Mouse (Mus musculus): ENCODE measurements around the gene Cmya5. TPM values are rescaled to one million over a fixed set of nuclear protein-coding genes. Genes with fewer than 3 reads are reported as not detected.
"Not testable (repeated sequence)": the region's sequence is repeated elsewhere in the genome, so short reads cannot be mapped to it uniquely, and the experiment has no call there.

Cmya5 gene
- polyA plus RNA-seq (2015; fragmentation: Nextera tagmentation; extraction: Ambion mirVana), result 0.19 and 0.20 TPM in 2 replicates

GRCm38 (mm10) chr13:93144336-93145167, at the start of gene Cmya5:
Gene Cmya5, minus strand, starts transcription at chr13:93144724.
- WGBS, result under 1% methylated on average over 40 of the region's 45 CpGs
- Histone ChIP-seq H3K4me1 (replicated peaks; ENCODE audit: control insufficient read depth, insufficient read depth, low read length) (peaks cover 14% of the 10 kb centered on the region), H3K9ac (replicated peaks; ENCODE audit: low read depth, low read length) (peak within 1 kb of the TSS; percentile 59), H3K4me3 (replicated peaks; ENCODE audit: low read length) (peak within 1 kb of the TSS; percentile 51), H3K9me3 (ENCODE audit: control insufficient read depth, low read length) (no peaks in the 10 kb centered on the region), H3K4me2 (ENCODE audit: low read length) (peak within 1 kb of the TSS; percentile 87), H3K36me3 (ENCODE audit: control insufficient read depth, insufficient read depth) (no peaks in the 10 kb centered on the region), H3K27me3 (replicated peaks; ENCODE audit: control insufficient read depth, insufficient read depth, low read length) (no peaks in the 10 kb centered on the region), H3K27ac (ENCODE audit: low read length) (no peak within 1 kb of the TSS)
- peak; percentile 86 for ATAC-seq

DNA sequence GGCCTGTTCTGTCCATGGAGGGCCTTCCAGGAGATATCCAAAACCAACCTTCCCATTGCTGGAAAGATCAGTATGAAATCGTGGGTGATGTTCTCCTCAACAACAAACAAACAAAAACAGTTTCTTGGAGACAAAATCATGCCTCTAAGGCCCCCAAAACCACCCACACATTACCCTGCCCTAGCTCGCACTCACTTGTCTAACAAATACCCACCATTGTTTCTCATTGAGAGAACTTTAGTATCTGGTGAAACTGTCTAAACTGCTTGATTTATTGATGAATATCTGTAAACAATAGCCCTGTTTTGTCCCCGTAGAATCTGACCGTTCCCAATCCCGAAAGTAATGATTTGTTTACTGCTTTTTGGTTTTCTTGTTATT, 48.1 kb upstream of the Cmya5 start:
- Histone ChIP-seq H3K27me3 (replicated peaks; ENCODE audit: control insufficient read depth, insufficient read depth, low read length) (no peaks in the 10 kb centered on the region), H3K4me2 (ENCODE audit: low read length) (peak overlapping the region; percentile 84), H3K27ac (ENCODE audit: low read length) (peak overlapping the region; percentile 91), H3K9ac (replicated peaks; ENCODE audit: low read depth, low read length) (peak overlapping the region; percentile 82), H3K9me3 (ENCODE audit: control insufficient read depth, low read length) (no peaks in the 10 kb centered on the region), H3K4me3 (replicated peaks; ENCODE audit: low read length) (peak overlapping the region; percentile 98), H3K36me3 (ENCODE audit: control insufficient read depth, insufficient read depth) (no peaks in the 10 kb centered on the region), H3K4me1 (replicated peaks; ENCODE audit: control insufficient read depth, insufficient read depth, low read length) (peaks cover 16% of the 10 kb centered on the region)
- WGBS, result 53% methylated on average over 5 of the region's 5 CpGs
- no peak; the same call in 1 of the 2 replicates for ATAC-seq

DNA sequence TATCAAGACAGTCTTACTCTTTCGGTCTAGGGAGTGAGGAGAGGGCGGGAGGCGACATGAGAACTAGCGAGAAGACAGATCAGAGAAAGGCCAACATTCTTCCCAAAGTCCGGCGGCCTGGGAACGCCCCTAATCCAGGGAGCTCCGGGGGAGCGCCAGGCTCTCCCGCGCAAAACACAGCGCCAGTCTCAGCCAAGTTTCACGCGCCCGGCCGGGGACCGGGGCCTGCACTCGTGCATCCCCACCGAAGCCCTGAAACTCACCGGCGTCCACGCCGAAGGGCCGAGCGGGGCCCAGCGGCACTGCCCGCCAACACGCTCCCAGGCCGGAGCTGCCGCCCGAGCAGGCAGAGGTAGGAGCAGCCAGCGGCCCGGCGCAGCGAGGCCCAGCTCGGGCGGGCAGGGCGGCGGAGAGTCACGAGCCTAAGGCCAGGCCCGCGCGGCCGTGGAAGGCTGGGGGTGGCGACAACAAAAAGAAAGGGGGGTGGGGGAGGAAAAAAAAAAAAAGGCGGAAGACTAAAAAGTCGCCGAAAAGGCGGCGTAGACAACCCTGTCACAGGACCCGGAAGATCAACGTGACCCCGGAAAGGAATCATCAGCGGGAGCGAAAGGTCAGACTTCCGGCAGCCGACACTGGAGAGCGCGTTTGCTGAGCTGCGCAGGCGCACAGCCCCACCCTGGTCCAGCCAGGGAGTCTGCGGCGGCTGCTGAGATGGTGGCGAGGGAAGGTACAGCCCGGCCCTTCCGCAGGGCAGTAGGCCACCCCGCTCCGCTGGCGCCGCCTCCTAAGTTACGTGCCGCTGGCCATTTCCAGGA, 47.5 kb upstream of the Cmya5 start, which contains the start of gene Tent2:
TSS of gene Tent2 (minus strand) at position 555 of the 815 bp plus-strand sequence.
- Histone ChIP-seq H3K4me2 (ENCODE audit: low read length) (peak within 1 kb of the TSS; percentile 84), H3K4me1 (replicated peaks; ENCODE audit: control insufficient read depth, insufficient read depth, low read length) (peaks cover 16% of the 10 kb centered on the region)
- WGBS, result under 1% methylated on average over 70 of the region's 72 CpGs

DNA sequence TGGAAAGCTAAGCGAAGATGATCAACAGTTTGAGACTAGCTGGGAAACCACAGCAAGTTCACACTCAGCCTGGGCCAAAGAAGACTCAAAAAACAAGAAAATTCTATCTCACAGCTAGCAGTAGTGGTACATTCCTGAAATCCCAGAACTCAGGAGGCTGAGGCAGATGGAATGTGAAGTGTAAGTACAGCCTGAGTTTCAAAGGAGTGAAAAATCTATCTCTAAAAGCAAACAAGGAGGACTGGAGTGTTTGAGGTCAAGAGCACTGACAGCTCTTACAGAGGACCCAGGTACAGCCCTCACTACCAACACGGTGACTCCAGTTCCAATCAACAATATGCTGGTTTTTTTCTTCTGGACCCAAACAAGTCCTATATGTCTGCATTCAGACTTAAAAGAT, 44.9 kb upstream of the Cmya5 start:
- WGBS, result 94% methylated on average over 2 of the region's 2 CpGs
- Histone ChIP-seq H3K27me3 (replicated peaks; ENCODE audit: control insufficient read depth, insufficient read depth, low read length) (no peaks in the 10 kb centered on the region), H3K9ac (replicated peaks; ENCODE audit: low read depth, low read length) (no peak overlapping the region), H3K4me3 (replicated peaks; ENCODE audit: low read length) (no peak overlapping the region), H3K36me3 (ENCODE audit: control insufficient read depth, insufficient read depth) (no peaks in the 10 kb centered on the region), H3K4me2 (ENCODE audit: low read length) (no peak overlapping the region), H3K27ac (ENCODE audit: low read length) (no peak overlapping the region), H3K4me1 (replicated peaks; ENCODE audit: control insufficient read depth, insufficient read depth, low read length) (peaks cover 16% of the 10 kb centered on the region), H3K9me3 (ENCODE audit: control insufficient read depth, low read length) (no peaks in the 10 kb centered on the region)
- no peak for ATAC-seq

More for the DNA sequence above, 47.5 kb upstream of the Cmya5 start, which contains the start of gene Tent2:
- Histone ChIP-seq H3K36me3 (ENCODE audit: control insufficient read depth, insufficient read depth) (no peaks in the 10 kb centered on the region), H3K9me3 (ENCODE audit: control insufficient read depth, low read length) (no peaks in the 10 kb centered on the region), H3K9ac (replicated peaks; ENCODE audit: low read depth, low read length) (peak within 1 kb of the TSS; percentile 97), H3K27me3 (replicated peaks; ENCODE audit: control insufficient read depth, insufficient read depth, low read length) (no peaks in the 10 kb centered on the region), H3K27ac (ENCODE audit: low read length) (peak within 1 kb of the TSS; percentile 91), H3K4me3 (replicated peaks; ENCODE audit: low read length) (peak within 1 kb of the TSS; percentile 98)
- ATAC-seq, result peak; percentile 99

DNA sequence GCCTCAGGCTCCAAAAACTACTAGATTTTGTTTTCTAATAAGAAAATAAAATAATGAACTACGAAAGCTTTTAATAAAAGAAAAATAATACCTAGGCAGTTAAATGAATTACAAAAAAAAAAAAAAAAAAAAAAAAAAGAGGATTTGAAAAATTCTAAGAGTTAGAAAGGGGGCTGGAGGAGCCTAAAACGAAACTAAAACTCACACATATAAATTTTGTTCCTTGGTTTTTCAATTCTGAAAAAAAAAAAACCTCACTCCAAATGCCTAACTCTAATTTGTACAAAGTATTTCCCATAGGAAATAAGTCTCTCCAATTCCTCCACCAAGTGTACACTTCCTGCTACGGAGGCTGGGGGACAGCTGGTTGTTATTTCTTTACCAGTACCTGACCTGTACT, 44.2 kb upstream of the Cmya5 start:
- Histone ChIP-seq H3K9me3 (ENCODE audit: control insufficient read depth, low read length) (no peaks in the 10 kb centered on the region), H3K4me1 (replicated peaks; ENCODE audit: control insufficient read depth, insufficient read depth, low read length) (peaks cover 16% of the 10 kb centered on the region), H3K27me3 (replicated peaks; ENCODE audit: control insufficient read depth, insufficient read depth, low read length) (no peaks in the 10 kb centered on the region), H3K36me3 (ENCODE audit: control insufficient read depth, insufficient read depth) (no peaks in the 10 kb centered on the region), H3K9ac (replicated peaks; ENCODE audit: low read depth, low read length) (no peak overlapping the region), H3K4me3 (replicated peaks; ENCODE audit: low read length) (no peak overlapping the region), H3K27ac (ENCODE audit: low read length) (no peak overlapping the region), H3K4me2 (ENCODE audit: low read length) (no peak overlapping the region)
- 94% methylated on average over 3 of the region's 3 CpGs for WGBS
- ATAC-seq, result no peak

DNA sequence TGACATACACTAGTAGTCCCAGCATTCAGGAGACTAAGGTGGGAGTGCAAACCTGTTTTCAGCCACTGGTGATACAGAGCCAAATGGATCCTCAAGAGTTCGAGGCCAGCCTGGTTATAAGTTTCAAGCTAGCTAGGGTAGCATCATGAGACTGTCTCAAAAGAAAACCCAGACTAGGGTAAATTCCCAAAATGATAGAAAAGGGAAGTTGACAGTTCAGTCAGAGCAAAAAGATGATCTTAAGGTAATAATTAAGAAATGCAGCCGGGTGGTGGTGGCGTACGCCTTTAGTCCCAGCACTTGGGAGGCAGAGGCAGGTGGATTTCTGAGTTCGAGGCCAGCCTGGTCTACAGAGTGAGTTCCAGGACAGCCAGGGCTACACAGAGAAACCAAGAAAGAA, 43.3 kb upstream of the Cmya5 start:
- ATAC-seq, result not testable (repeated sequence)
- WGBS, result 94% methylated on average over 5 of the region's 5 CpGs

GRCm38 (mm10) chr13:93180351-93180750, 35.8 kb upstream of the Cmya5 start:
- H3K9me3 ChIP-seq (ENCODE audit: control insufficient read depth, low read length), result no peaks in the 10 kb centered on the region
- no peak overlapping the region for H3K9ac ChIP-seq (replicated peaks; ENCODE audit: low read depth, low read length)
- H3K27ac ChIP-seq (ENCODE audit: low read length), result no peak overlapping the region
- WGBS, result 96% methylated on average over 1 of the region's 1 CpGs
- peaks cover 5% of the 10 kb centered on the region for H3K36me3 ChIP-seq (ENCODE audit: control insufficient read depth, insufficient read depth)
- no peak for ATAC-seq
- no peak overlapping the region for H3K4me2 ChIP-seq (ENCODE audit: low read length)
- no peak overlapping the region for H3K4me3 ChIP-seq (replicated peaks; ENCODE audit: low read length)
- H3K27me3 ChIP-seq (replicated peaks; ENCODE audit: control insufficient read depth, insufficient read depth, low read length), result no peaks in the 10 kb centered on the region
- no peaks in the 10 kb centered on the region for H3K4me1 ChIP-seq (replicated peaks; ENCODE audit: control insufficient read depth, insufficient read depth, low read length)

More for the DNA sequence above, 43.3 kb upstream of the Cmya5 start:
- H3K27ac ChIP-seq (ENCODE audit: low read length); H3K4me2 ChIP-seq (ENCODE audit: low read length); H3K9ac ChIP-seq (replicated peaks; ENCODE audit: low read depth, low read length); H3K4me3 ChIP-seq (replicated peaks; ENCODE audit: low read length); H3K27me3 ChIP-seq (replicated peaks; ENCODE audit: control insufficient read depth, insufficient read depth, low read length); H3K9me3 ChIP-seq (ENCODE audit: control insufficient read depth, low read length); H3K36me3 ChIP-seq (ENCODE audit: control insufficient read depth, insufficient read depth): not testable (repeated sequence)
- H3K4me1 ChIP-seq (replicated peaks; ENCODE audit: control insufficient read depth, insufficient read depth, low read length), result peaks cover 16% of the 10 kb centered on the region

DNA sequence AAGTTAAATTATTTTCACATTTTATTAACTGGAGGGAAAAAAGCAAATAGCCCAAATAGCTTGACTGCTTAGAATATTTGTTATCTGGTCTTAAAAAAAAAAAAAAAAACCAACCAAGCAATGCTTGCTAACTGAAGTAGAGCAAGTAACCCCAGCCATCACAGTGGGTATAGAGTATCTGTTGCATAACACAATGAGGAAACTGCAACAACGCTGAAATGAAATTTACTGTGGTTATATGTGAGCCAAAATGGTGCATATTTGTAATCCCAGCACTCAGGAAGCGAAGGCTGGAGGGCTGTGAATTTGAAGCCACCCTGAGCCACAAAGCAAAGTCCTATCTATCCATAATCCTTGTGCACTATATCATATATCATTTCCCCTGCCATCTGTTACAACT, 35.0 kb upstream of the Cmya5 start:
- H3K4me1 ChIP-seq (replicated peaks; ENCODE audit: control insufficient read depth, insufficient read depth, low read length), result no peaks in the 10 kb centered on the region
- WGBS, result 89% methylated on average over 2 of the region's 2 CpGs
- H3K4me3 ChIP-seq (replicated peaks; ENCODE audit: low read length), result no peak overlapping the region
- no peaks in the 10 kb centered on the region for H3K9me3 ChIP-seq (ENCODE audit: control insufficient read depth, low read length)
- peaks cover 5% of the 10 kb centered on the region for H3K36me3 ChIP-seq (ENCODE audit: control insufficient read depth, insufficient read depth)
- ATAC-seq, result no peak
- H3K4me2 ChIP-seq (ENCODE audit: low read length), result no peak overlapping the region
- no peaks in the 10 kb centered on the region for H3K27me3 ChIP-seq (replicated peaks; ENCODE audit: control insufficient read depth, insufficient read depth, low read length)
- H3K27ac ChIP-seq (ENCODE audit: low read length), result no peak overlapping the region
- H3K9ac ChIP-seq (replicated peaks; ENCODE audit: low read depth, low read length), result no peak overlapping the region

GRCm38 (mm10) chr13:93177571-93177970, 33.0 kb upstream of the Cmya5 start:
- no peak for ATAC-seq

More at GRCm38 (mm10) chr13:93177571-93177970, 33.0 kb upstream of the Cmya5 start:
- Histone ChIP-seq H3K27ac (ENCODE audit: low read length) (no peak overlapping the region), H3K27me3 (replicated peaks; ENCODE audit: control insufficient read depth, insufficient read depth, low read length) (no peaks in the 10 kb centered on the region), H3K9ac (replicated peaks; ENCODE audit: low read depth, low read length) (no peak overlapping the region), H3K4me3 (replicated peaks; ENCODE audit: low read length) (no peak overlapping the region), H3K36me3 (ENCODE audit: control insufficient read depth, insufficient read depth) (peaks cover 10% of the 10 kb centered on the region), H3K9me3 (ENCODE audit: control insufficient read depth, low read length) (no peaks in the 10 kb centered on the region), H3K4me2 (ENCODE audit: low read length) (no peak overlapping the region), H3K4me1 (replicated peaks; ENCODE audit: control insufficient read depth, insufficient read depth, low read length) (no peaks in the 10 kb centered on the region)
